Mouse (Mus musculus): ENCODE results near the gene Serpind1. TPM values are rescaled to one million over a fixed set of nuclear protein-coding genes. Genes with fewer than 3 reads are reported as not detected.

Gene Serpind1
- polyA plus RNA-seq (2015; fragmentation: Nextera tagmentation; extraction: Ambion mirVana): 0.88 and 5.7 TPM in 2 replicates

GRCm38 (mm10) chr16:17331116-17331515 lies at the start of gene Serpind1:
Gene Serpind1 (plus strand): TSS chr16:17331371.
- Histone ChIP-seq H3K27ac (replicated peaks) (no peak within 1 kb of the TSS), H3K27me3 (replicated peaks) (no peaks in the 10 kb centered on the region), H3K9me3 (no peaks in the 10 kb centered on the region), H3K4me1 (no peaks in the 10 kb centered on the region), H3K36me3 (peaks cover 10% of the 10 kb centered on the region), H3K9ac (no peak within 1 kb of the TSS), H3K4me2 (no peak within 1 kb of the TSS), H3K4me3 (no peak within 1 kb of the TSS)
- no peak for ATAC-seq (ENCODE audit: extremely low read depth, insufficient number of reproducible peaks, low FRiP score, low TSS enrichment)
- WGBS: 31% methylated on average over 2 of the region's 2 CpGs

DNA sequence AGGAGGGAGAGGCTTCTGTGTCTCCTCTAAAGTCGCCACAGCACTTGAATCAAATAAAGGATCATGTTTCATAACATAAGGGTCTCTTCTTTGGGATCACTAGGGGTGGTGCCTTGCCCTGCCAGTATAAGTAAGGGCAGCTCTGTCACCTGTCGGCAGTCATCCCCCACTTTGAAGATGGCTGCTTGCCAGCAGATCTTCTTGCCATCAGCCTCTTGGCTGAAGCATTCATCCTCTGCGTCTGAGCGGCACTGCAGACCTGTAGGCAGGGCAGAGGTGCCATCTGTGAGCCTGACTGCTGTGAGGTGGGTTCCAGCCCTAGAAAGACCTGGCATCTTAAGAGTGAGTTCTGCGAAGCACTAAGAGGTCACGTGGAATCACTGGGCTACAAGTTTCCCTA lies 48.0 kb upstream of the Serpind1 start:
- Histone ChIP-seq H3K4me2 (no peak overlapping the region), H3K27me3 (replicated peaks) (peaks cover 13% of the 10 kb centered on the region), H3K4me3 (no peak overlapping the region), H3K4me1 (peaks cover 9% of the 10 kb centered on the region), H3K9ac (no peak overlapping the region), H3K9me3 (no peaks in the 10 kb centered on the region), H3K36me3 (peaks cover 88% of the 10 kb centered on the region), H3K27ac (replicated peaks) (no peak overlapping the region)
- ATAC-seq (ENCODE audit: extremely low read depth, insufficient number of reproducible peaks, low FRiP score, low TSS enrichment): no peak
- WGBS: 53% methylated on average over 6 of the region's 6 CpGs

GRCm38 (mm10) chr16:17287103-17287502 lies 44.1 kb upstream of the Serpind1 start:
- Histone ChIP-seq H3K4me2 (no peak overlapping the region), H3K27ac (replicated peaks) (no peak overlapping the region), H3K4me3 (no peak overlapping the region), H3K4me1 (peaks cover 7% of the 10 kb centered on the region; the same call in 1 of the 2 replicates), H3K9ac (no peak overlapping the region), H3K36me3 (peaks cover 78% of the 10 kb centered on the region), H3K9me3 (no peaks in the 10 kb centered on the region), H3K27me3 (replicated peaks) (no peaks in the 10 kb centered on the region)
- 73% methylated on average over 2 of the region's 2 CpGs for WGBS
- ATAC-seq (ENCODE audit: extremely low read depth, insufficient number of reproducible peaks, low FRiP score, low TSS enrichment): no peak

DNA sequence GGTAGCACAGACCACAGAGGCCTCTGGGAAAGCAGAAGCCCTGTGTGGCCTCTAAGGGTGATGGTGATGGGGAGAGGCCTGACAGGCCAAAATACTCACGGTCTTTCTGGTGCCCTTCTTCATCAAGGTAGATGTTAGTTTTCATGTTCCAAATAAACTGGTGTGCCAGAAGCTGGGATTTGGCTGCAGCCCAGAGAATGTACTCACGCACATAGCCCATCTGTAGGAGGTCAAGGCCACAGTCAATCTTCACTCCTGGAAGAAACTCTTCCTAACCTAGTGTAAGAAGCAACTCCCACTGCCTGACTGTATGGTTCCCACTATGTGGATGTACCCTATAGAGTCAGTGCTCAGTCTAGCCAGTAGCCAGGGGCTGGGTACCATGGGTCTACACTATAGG lies 40.2 kb upstream of the Serpind1 start:
- Histone ChIP-seq H3K9ac (no peak overlapping the region), H3K36me3 (peaks cover 79% of the 10 kb centered on the region), H3K27ac (replicated peaks) (no peak overlapping the region), H3K4me2 (no peak overlapping the region), H3K27me3 (replicated peaks) (no peaks in the 10 kb centered on the region), H3K9me3 (no peaks in the 10 kb centered on the region), H3K4me3 (no peak overlapping the region), H3K4me1 (no peaks in the 10 kb centered on the region)
- 88% methylated on average over 2 of the region's 2 CpGs for WGBS
- no peak for ATAC-seq (ENCODE audit: extremely low read depth, insufficient number of reproducible peaks, low FRiP score, low TSS enrichment)

GRCm38 (mm10) chr16:17292751-17293150 lies 38.4 kb upstream of the Serpind1 start:
- no peak overlapping the region for H3K27ac ChIP-seq (replicated peaks)
- H3K4me2 ChIP-seq: no peak overlapping the region
- no peaks in the 10 kb centered on the region for H3K4me1 ChIP-seq
- H3K27me3 ChIP-seq (replicated peaks): no peaks in the 10 kb centered on the region
- no peak for ATAC-seq (ENCODE audit: extremely low read depth, insufficient number of reproducible peaks, low FRiP score, low TSS enrichment)
- H3K9me3 ChIP-seq: no peaks in the 10 kb centered on the region
- peaks cover 80% of the 10 kb centered on the region for H3K36me3 ChIP-seq
- no peak overlapping the region for H3K4me3 ChIP-seq
- no peak overlapping the region for H3K9ac ChIP-seq
- WGBS: 3% methylated on average over 2 of the region's 2 CpGs

DNA sequence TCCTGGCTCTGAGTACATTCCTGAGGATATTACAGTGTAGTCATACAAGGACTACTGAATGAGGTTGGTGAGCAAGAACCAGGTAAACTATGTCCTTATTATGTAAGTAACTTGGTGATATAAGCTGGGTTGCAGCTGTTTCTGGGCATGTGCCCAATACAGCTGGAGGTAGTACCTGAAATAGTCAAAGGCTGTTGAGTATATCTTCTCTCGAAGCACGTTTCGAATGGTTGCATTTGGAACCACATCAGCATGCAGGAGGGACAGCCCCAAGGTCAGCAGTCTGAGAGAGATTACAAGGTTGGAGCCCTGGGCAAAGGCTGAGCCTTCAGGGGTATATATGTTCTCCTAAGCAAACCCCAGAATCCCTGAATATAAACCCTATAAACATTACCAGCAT lies 30.4 kb upstream of the Serpind1 start:
- whole genome bisulfite sequencing: 83% methylated on average over 3 of the region's 3 CpGs
- Histone ChIP-seq H3K4me2 (no peak overlapping the region), H3K27me3 (replicated peaks) (no peaks in the 10 kb centered on the region), H3K9me3 (no peaks in the 10 kb centered on the region), H3K27ac (replicated peaks) (no peak overlapping the region), H3K9ac (no peak overlapping the region), H3K36me3 (peaks cover 98% of the 10 kb centered on the region), H3K4me3 (no peak overlapping the region), H3K4me1 (no peaks in the 10 kb centered on the region)
- no peak for ATAC-seq (ENCODE audit: extremely low read depth, insufficient number of reproducible peaks, low FRiP score, low TSS enrichment)

- H3K27me3 ChIP-seq (replicated peaks): no peaks in the 10 kb centered on the region
- no peak overlapping the region for H3K4me3 ChIP-seq
- H3K4me1 ChIP-seq: no peaks in the 10 kb centered on the region
- H3K9me3 ChIP-seq: no peaks in the 10 kb centered on the region
- 93% methylated on average over 5 of the region's 5 CpGs for WGBS
- H3K4me2 ChIP-seq: no peak overlapping the region
- H3K9ac ChIP-seq: no peak overlapping the region
- ATAC-seq (ENCODE audit: extremely low read depth, insufficient number of reproducible peaks, low FRiP score, low TSS enrichment): no peak
- H3K27ac ChIP-seq (replicated peaks): no peak overlapping the region
- peaks cover 95% of the 10 kb centered on the region for H3K36me3 ChIP-seq
These were observed 27.5 kb upstream of the Serpind1 start for GRCm38 (mm10) chr16:17303521-17304245.

GRCm38 (mm10) chr16:17307461-17307860 lies 23.7 kb upstream of the Serpind1 start:
- no peak overlapping the region for H3K4me3 ChIP-seq

DNA sequence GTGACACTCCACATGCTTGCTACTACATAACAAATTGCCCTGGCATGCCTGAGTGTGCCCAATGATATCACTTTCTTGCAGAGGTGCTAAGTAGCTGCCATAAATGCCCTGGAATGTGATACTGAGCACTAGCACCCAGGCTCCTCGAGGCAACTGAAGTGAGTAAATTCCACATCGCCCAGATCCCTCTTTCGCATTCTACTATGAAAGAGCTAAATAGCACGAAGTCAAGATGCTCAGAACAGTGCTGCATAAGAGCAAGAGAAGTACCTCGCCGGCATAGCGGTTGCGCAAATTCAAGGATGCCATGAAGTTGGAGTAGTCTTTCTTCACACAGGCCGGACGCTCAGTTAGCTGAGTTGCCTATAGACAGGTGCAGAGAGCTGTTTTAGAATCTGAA lies 22.1 kb upstream of the Serpind1 start:
- Histone ChIP-seq H3K9ac (no peak overlapping the region), H3K9me3 (no peaks in the 10 kb centered on the region), H3K27me3 (replicated peaks) (no peaks in the 10 kb centered on the region), H3K4me2 (no peak overlapping the region), H3K27ac (replicated peaks) (no peak overlapping the region), H3K4me3 (no peak overlapping the region), H3K36me3 (peaks cover 93% of the 10 kb centered on the region), H3K4me1 (no peaks in the 10 kb centered on the region)
- WGBS: 90% methylated on average over 10 of the region's 10 CpGs
- no peak for ATAC-seq (ENCODE audit: extremely low read depth, insufficient number of reproducible peaks, low FRiP score, low TSS enrichment)

More at GRCm38 (mm10) chr16:17307461-17307860, 23.7 kb upstream of the Serpind1 start:
- no peak overlapping the region for H3K9ac ChIP-seq
- H3K9me3 ChIP-seq: no peaks in the 10 kb centered on the region
- no peak overlapping the region for H3K27ac ChIP-seq (replicated peaks)
- no peaks in the 10 kb centered on the region for H3K27me3 ChIP-seq (replicated peaks)
- peaks cover 92% of the 10 kb centered on the region for H3K36me3 ChIP-seq
- no peaks in the 10 kb centered on the region for H3K4me1 ChIP-seq
- no peak for ATAC-seq (ENCODE audit: extremely low read depth, insufficient number of reproducible peaks, low FRiP score, low TSS enrichment)
- H3K4me2 ChIP-seq: no peak overlapping the region
- WGBS: 83% methylated on average over 5 of the region's 5 CpGs

GRCm38 (mm10) chr16:17312531-17312930 lies 18.6 kb upstream of the Serpind1 start:
- no peaks in the 10 kb centered on the region for H3K4me1 ChIP-seq
- WGBS: 90% methylated on average over 5 of the region's 5 CpGs
- ATAC-seq (ENCODE audit: extremely low read depth, insufficient number of reproducible peaks, low FRiP score, low TSS enrichment): no peak
- no peak overlapping the region for H3K27ac ChIP-seq (replicated peaks)
- H3K36me3 ChIP-seq: peaks cover 96% of the 10 kb centered on the region
- H3K27me3 ChIP-seq (replicated peaks): no peaks in the 10 kb centered on the region
- no peak overlapping the region for H3K4me2 ChIP-seq
- no peak overlapping the region for H3K9ac ChIP-seq
- H3K9me3 ChIP-seq: no peaks in the 10 kb centered on the region
- no peak overlapping the region for H3K4me3 ChIP-seq

GRCm38 (mm10) chr16:17316554-17316953 lies 14.6 kb upstream of the Serpind1 start:
- H3K36me3 ChIP-seq: peaks cover 89% of the 10 kb centered on the region
- 86% methylated on average over 7 of the region's 7 CpGs for WGBS

DNA sequence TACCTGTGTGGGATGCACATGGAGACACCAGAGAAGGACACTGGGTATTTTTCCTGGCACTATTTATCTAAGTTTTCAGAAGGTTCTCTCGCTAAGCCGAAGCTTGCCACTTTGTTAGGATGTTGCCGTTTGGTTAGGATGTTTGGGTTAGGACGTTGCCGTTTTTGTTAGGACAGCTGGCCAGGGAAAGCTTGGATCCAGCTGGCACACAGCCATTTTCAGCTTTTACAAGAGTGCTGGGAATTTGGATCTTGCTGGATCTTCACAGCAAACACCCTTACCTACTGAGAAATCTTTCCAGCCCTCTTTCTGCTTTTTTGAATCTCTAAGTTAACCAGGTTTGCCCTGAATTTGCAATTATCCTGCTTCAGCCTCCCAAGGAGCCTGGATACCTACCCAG lies 9.7 kb upstream of the Serpind1 start:
- H3K4me1 ChIP-seq: no peaks in the 10 kb centered on the region
- H3K4me2 ChIP-seq: no peak overlapping the region
- no peaks in the 10 kb centered on the region for H3K27me3 ChIP-seq (replicated peaks)
- 72% methylated on average over 5 of the region's 5 CpGs for WGBS
- H3K36me3 ChIP-seq: peaks cover 88% of the 10 kb centered on the region
- H3K27ac ChIP-seq (replicated peaks): no peak overlapping the region
- ATAC-seq (ENCODE audit: extremely low read depth, insufficient number of reproducible peaks, low FRiP score, low TSS enrichment): no peak
- no peaks in the 10 kb centered on the region for H3K9me3 ChIP-seq
- H3K4me3 ChIP-seq: no peak overlapping the region
- no peak overlapping the region for H3K9ac ChIP-seq

More at GRCm38 (mm10) chr16:17316554-17316953, 14.6 kb upstream of the Serpind1 start:
- Histone ChIP-seq H3K27ac (replicated peaks) (no peak overlapping the region), H3K4me2 (no peak overlapping the region), H3K27me3 (replicated peaks) (no peaks in the 10 kb centered on the region), H3K4me1 (no peaks in the 10 kb centered on the region), H3K9ac (no peak overlapping the region), H3K9me3 (no peaks in the 10 kb centered on the region), H3K4me3 (no peak overlapping the region)
- no peak for ATAC-seq (ENCODE audit: extremely low read depth, insufficient number of reproducible peaks, low FRiP score, low TSS enrichment)
